Mouse (Mus musculus) cerebellum, adult 11 months (tissue): ENCODE results near the gene Tln2.
A peak's percentile ranks its signal among the peaks of the same experiment; 100 is the strongest.

ENCODE experiments used
- DNase-seq: peaks from one replicate; pipeline ENCODE4 v3.0.0; 2022

The Tln2 gene

GRCm38 (mm10) chr9:67267276-67267990 lies 292.1 kb downstream of the Tln2 start:
- no peak for DNase-seq

- no peak for DNase-seq
Measured at GRCm38 (mm10) chr9:67265513-67265912, 294.0 kb downstream of the Tln2 start.

GRCm38 (mm10) chr9:67264896-67265295 lies 294.6 kb downstream of the Tln2 start:
- no peak for DNase-seq

GRCm38 (mm10) chr9:67260835-67261599 lies 298.5 kb downstream of the Tln2 start:
- DNase-seq = no peak

GRCm38 (mm10) chr9:67250141-67250540 lies 309.4 kb downstream of the Tln2 start:
- DNase-seq = no peak

DNA sequence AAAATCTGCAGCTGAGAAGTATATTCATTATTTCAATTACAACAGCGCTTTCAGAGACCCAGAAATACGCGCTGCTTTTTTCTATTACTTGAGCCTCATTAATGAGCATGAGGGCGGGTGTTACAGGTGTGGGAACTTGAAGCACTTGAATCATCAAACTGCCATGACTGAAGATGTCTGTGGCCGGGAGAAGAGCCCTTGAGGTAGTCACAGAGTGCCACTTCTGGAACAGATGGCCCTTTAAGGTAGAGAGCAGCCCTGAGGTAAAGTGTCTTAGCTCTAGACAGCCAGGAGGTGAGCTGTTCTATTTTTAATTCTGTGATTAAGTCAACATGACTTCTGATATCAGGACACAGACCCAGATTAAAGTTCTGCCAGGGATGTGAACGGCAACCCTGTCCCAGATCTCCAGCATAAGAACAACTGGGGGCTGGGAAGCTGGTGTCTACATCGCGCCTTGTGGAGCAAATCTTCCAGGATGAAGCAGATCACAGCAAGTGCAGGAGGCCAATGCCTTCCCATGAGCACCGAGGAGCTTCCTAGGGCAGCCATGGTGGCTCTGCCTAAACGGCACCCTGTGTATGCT lies 312.0 kb downstream of the Tln2 start:
- DNase-seq = no peak

GRCm38 (mm10) chr9:67245265-67245664 lies 314.2 kb downstream of the Tln2 start:
- DNase-seq = no peak

- no peak for DNase-seq
Measured at GRCm38 (mm10) chr9:67241683-67242082, 317.8 kb downstream of the Tln2 start.

- DNase-seq = no peak
Measured at GRCm38 (mm10) chr9:67240456-67240855, 319.0 kb downstream of the Tln2 start.

DNA sequence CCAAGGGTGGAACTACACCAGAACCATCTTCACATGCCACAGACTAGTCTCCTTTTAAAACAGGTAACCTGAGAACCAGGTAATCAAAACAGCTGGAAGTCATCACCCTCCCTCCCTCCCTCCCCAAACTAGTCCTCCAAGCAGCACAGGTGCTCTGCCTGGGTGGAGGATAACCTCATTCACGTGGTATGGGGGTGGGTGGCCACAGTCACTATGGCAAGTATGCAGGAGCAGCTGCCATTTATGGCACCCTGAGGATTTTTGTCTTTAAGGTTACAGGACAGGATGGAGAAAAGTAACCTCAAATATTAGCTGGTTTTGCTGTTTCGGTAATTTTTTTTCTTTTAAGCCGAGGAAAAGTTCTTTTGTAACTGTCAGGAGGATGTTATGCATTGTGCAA lies 322.5 kb downstream of the Tln2 start:
- no peak for DNase-seq

GRCm38 (mm10) chr9:67235441-67236217 lies 323.9 kb downstream of the Tln2 start:
- DNase-seq = no peak

DNA sequence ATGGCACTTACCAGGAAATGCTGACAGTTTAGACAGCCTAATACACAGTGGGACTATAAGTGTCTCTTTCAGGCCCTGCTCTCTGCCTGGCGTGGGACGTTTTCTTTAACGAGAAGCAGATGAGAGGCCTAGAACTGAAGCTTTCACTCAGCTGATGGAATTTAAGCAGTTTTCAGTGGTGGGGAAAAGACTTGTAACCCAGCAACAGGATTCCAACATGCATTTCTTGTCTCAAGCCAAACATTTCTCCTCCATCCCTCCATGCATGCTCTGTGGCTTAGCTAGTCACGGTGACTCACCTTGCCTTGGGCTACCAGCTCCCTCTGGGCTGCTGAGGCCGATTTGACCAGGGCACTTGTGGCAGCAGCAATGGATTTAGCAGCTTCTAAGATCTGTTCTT lies 330.5 kb downstream of the Tln2 start:
- no peak for DNase-seq

- DNase-seq = no peak
Measured at GRCm38 (mm10) chr9:67220388-67220787, 339.1 kb downstream of the Tln2 start.

GRCm38 (mm10) chr9:67218001-67218400 lies 341.5 kb downstream of the Tln2 start:
- DNase-seq = no peak

DNA sequence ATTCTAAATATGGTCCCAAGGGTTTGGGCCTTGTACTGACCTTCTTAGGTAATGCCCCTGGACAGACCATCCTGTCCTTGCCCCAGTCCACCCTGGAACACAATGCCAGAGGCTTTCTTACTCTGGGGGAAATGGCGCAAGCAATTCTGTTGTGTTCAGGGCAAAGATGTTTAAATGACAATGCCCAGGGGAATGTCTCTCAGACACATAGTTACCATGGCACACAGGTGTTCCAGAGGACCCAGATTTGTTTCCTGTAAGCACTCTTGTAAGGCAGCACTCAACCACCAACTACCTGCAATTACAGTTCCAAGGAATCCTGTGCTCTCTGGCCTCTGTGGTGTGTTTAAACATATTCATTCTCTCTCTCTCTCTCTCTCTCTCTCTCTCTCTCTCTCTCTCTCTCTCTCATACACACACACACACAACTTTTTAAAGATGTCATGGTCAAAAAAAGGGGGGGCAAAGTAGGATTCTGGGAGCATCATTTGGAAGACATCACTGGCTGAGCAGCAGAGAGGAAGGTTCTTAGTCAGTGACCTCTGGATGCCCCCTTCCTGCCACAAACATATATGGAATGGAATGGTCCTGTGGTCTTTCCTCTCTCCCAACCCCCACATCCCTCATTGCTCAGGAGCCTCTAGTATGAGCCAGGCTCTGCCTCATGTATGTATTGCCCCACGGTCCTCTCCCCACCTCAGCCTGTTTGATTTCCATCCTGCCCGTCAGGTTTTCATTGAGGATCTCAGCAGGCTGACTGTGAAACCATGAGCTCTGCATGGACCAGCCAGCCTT lies 345.1 kb downstream of the Tln2 start:
- no peak for DNase-seq

DNA sequence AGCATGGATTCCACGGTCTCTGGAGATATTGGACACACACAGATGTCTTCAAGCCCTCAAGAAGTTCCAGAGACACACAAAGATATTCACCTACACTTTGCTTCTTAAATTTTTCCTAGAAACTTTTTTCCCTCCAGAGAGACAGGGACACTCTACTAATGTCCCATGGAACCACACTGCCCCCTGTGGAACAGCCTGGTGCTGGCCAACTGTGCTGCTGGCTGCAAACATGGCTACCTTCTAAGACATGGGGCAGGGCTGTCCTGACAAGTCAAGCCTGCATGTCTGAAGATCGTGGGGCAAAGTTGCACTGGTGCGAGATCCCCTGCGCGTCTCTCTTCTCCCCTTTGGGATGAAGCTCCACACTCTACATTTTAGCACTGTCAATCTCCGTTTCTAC lies 346.2 kb downstream of the Tln2 start:
- peak; percentile 19 for DNase-seq

DNA sequence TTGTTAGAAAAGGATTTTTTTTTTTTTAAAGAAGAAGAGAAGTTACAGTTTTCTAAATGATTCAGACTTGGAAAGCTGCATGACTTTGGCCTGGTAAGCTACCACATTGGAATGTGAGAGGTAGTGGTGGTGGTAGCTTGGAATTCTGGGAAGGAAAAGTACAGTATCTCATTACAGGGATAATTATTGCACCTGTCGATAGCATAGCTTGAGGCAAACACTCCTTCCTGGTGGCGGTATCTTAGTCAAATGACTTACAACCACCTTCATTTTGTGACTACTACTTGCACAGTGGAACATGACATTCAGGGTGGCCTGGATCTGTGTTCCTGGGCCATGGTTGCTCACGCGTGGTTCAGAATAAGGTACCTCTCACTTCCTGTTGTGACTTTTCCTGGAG lies 348.3 kb downstream of the Tln2 start:
- no peak for DNase-seq

GRCm38 (mm10) chr9:67209451-67209850 lies 350.1 kb downstream of the Tln2 start:
- no peak for DNase-seq

- no peak for DNase-seq
Measured at GRCm38 (mm10) chr9:67208420-67208819, 351.1 kb downstream of the Tln2 start.

DNA sequence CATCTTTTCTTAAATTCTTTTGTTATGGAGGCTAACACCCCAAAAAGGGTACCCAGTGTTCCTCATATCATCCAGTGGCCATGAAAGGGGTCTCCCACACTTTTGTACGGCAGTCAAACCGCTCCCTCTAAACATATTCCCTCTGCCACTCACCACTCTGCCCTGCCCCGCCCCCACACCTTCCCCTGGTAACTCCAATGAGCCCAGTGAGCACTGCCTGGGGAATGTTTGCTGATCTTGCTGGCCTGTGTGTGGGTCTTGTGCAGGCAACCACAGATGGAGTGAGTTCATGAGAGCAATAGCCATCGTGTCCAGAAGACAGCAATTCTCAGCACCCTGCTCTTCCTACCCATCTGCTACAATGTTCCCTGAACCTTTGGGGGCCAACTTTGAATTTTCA lies 354.3 kb downstream of the Tln2 start:
- DNase-seq = no peak

DNA sequence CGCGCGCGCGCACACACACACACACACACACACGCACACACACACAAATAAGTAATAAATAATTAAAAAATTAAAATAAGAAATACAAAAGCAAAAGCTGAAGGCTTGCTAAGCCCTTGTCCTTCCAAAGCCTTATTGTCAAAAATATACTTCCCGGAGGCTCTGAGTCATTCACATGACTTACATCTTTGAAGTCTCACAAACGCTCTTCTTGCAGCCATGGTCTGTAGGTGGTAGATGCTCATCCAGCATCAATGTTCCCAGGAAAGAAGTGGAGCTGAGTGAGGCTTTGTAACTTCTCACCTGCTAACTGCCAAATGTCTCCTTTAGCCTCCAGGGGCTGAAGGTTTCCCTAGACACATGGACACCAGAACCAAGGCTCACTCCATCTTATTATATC lies 362.9 kb downstream of the Tln2 start:
- DNase-seq = no peak

DNA sequence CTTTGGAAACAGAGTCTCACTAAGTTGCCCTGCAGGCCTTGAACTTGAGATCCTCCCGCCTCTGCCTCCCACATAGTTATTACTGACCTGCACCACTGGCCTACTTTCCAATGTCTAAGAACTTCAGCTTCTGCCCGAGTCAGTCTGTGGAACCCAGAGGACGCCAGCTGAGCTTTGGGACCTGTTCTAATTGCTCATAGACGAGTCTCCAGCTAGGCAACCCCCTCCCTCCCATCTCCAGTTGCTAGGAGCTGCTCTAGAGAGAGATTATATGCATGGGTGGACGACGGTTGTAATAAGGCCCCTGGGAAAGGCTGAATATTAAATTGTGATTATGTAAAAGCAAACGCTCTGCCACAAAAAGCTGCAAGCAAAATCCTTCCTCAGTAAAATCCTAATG lies 364.2 kb downstream of the Tln2 start:
- DNase-seq = no peak
